Mouse (Mus musculus): Measurements from ENCODE around the gene Gm4450. TPM values are rescaled to one million over a fixed set of nuclear protein-coding genes. Genes with fewer than 3 reads are reported as not detected.
"Not testable (repeated sequence)": the region's sequence is repeated elsewhere in the genome, so short reads cannot be mapped to it uniquely, and the experiment has no call there.

Gene Gm4450
- polyA plus RNA-seq, 2 experiments: not detected

DNA sequence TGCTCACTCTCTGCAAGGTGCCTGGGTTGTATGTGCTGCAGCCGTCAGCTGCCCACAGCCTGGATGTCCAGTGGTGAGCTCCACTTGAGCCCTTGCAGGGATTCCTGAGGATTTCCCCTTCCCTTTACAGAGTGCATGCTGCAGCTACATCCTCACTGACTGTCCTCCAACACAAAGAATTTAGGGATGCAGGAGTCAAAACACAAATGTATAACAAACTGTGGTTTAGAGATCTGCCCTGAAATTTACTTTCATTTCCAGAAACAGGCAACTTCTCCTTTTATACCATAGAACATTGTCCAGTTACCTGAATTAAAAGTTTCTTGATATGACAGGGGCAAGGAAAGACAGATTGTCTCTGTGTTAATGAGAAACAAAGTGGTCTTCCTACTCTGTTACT is 13.0 kb downstream of the Gm4450 start:
- not testable (repeated sequence) for H3K4me3 ChIP-seq (replicated peaks; ENCODE audit: low read length); H3K9me3 ChIP-seq (ENCODE audit: control insufficient read depth, low read length); H3K4me2 ChIP-seq (replicated peaks; ENCODE audit: low read depth, low read length, severe bottlenecking); H3K4me1 ChIP-seq (ENCODE audit: control insufficient read depth, insufficient read depth, low read length); H3K36me3 ChIP-seq (ENCODE audit: control insufficient read depth, insufficient read depth, low read length); H3K9ac ChIP-seq (ENCODE audit: low read depth, low read length, severe bottlenecking); ATAC-seq (ENCODE audit: low FRiP score, low read depth); H3K27me3 ChIP-seq (ENCODE audit: control insufficient read depth, insufficient read depth, low read length); H3K27ac ChIP-seq (replicated peaks; ENCODE audit: low read depth, low read length); DNase-seq (ENCODE audit: low spot score)
- WGBS: no CpG with 5 or more reads among the region's 1 CpGs

- H3K27me3 ChIP-seq (ENCODE audit: control insufficient read depth, insufficient read depth, low read length); H3K9me3 ChIP-seq (ENCODE audit: control insufficient read depth, low read length); H3K4me2 ChIP-seq (replicated peaks; ENCODE audit: low read depth, low read length, severe bottlenecking); H3K27ac ChIP-seq (replicated peaks; ENCODE audit: low read depth, low read length); DNase-seq (ENCODE audit: low spot score); H3K4me1 ChIP-seq (ENCODE audit: control insufficient read depth, insufficient read depth, low read length); H3K36me3 ChIP-seq (ENCODE audit: control insufficient read depth, insufficient read depth, low read length); H3K4me3 ChIP-seq (replicated peaks; ENCODE audit: low read length); H3K9ac ChIP-seq (ENCODE audit: low read depth, low read length, severe bottlenecking); ATAC-seq (ENCODE audit: low FRiP score, low read depth): not testable (repeated sequence)
- 22% methylated on average over 3 of the region's 3 CpGs for WGBS
Observed at GRCm38 (mm10) chr3:98443149-98443779, 13.7 kb downstream of the Gm4450 start.

DNA sequence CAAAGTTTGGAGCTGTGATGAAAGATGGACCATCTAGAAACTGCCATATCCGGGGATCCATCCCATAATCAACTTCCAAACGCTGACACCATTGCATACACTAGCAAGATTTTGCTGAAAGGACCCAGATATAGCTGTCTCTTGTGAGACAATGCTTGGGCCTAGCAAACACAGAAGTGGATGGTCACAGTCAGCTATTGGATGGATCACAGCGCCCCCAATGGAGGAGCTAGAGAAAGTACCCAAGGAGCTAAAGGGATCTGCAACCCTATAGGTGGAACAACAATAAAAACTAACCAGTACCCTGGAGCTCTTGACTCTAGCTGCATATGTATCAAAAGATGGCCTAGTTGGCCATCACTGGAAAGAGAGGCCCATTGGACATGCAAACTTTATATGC is 14.7 kb downstream of the Gm4450 start:
- H3K9ac ChIP-seq (ENCODE audit: low read depth, low read length, severe bottlenecking); DNase-seq (ENCODE audit: low spot score); H3K4me3 ChIP-seq (replicated peaks; ENCODE audit: low read length); H3K27me3 ChIP-seq (ENCODE audit: control insufficient read depth, insufficient read depth, low read length); H3K27ac ChIP-seq (replicated peaks; ENCODE audit: low read depth, low read length); H3K4me1 ChIP-seq (ENCODE audit: control insufficient read depth, insufficient read depth, low read length); H3K36me3 ChIP-seq (ENCODE audit: control insufficient read depth, insufficient read depth, low read length); ATAC-seq (ENCODE audit: low FRiP score, low read depth); H3K9me3 ChIP-seq (ENCODE audit: control insufficient read depth, low read length); H3K4me2 ChIP-seq (replicated peaks; ENCODE audit: low read depth, low read length, severe bottlenecking): not testable (repeated sequence)
- 34% methylated on average over 3 of the region's 3 CpGs for WGBS

DNA sequence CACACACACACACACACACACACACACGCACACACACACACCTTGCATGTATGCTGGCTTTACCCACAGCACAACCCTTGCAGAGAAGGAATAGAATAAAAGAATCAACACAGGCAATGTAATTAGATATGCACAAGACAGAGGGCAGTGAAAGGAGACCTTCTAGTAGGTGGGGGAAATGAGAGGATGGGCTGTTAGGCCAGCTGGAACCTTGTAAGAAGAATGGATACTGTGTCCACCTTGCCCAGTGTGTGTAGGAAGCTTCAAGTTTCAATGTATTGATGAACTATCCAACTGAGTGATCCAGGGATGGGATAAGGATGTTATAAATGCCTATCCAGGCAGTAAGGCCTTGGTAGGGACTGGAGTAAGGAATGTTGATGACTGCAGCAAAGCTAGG is 21.9 kb downstream of the Gm4450 start:
- Histone ChIP-seq H3K36me3 (ENCODE audit: control insufficient read depth, insufficient read depth, low read length) (no peaks in the 10 kb centered on the region), H3K4me2 (replicated peaks; ENCODE audit: low read depth, low read length, severe bottlenecking) (no peak overlapping the region), H3K4me1 (ENCODE audit: control insufficient read depth, insufficient read depth, low read length) (no peaks in the 10 kb centered on the region), H3K27ac (replicated peaks; ENCODE audit: low read depth, low read length) (no peak overlapping the region), H3K4me3 (replicated peaks; ENCODE audit: low read length) (no peak overlapping the region), H3K9me3 (ENCODE audit: control insufficient read depth, low read length) (no peaks in the 10 kb centered on the region), H3K27me3 (ENCODE audit: control insufficient read depth, insufficient read depth, low read length) (no peaks in the 10 kb centered on the region), H3K9ac (ENCODE audit: low read depth, low read length, severe bottlenecking) (no peak overlapping the region)
- no peak for TF ChIP-seq POLR2A (IDR thresholded peaks at IDR 0.05; ENCODE audit: borderline replicate concordance, extremely low read depth, insufficient read depth, insufficient read length)
- ATAC-seq (ENCODE audit: low FRiP score, low read depth) (no peak), DNase-seq (ENCODE audit: low spot score) (no peak)
- WGBS: 81% methylated on average over 1 of the region's 1 CpGs

DNA sequence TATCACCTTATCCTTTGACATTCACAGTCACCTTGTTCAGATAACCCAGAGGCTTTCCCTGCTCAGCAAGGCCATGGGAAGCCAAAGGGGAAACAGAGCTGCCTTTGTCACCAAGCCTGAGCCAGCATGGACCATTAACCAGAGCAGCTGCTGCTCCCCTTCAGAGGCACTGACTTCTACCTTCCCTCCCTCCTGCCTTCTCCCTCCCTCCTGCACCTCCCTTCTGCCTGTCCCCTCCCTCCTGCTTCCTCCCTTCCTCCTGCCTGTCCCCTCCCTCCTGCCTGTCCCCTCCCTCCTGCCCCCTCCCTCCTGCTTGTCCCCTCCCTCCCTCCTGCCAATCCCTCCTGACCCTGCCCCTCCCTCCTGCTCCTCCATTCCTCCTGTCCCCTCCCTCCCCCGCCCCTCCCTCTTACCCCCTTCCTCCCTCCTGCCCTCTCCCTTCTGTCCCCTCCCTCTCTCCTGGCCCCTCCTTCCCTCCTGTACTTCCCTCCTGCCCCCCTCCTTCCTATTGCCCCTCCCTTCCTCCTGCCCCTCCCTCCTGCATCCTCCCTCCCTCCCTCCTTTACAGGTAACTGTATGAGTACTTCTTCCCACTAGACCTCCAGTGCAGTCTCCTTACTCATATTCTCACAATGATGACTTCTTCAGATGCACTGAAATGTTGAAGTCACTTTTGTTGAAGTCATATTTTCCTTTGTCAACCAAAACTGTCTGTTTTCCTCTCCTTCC is 22.7 kb downstream of the Gm4450 start:
- no peak overlapping the region for H3K4me3 ChIP-seq (replicated peaks; ENCODE audit: low read length)
- H3K9ac ChIP-seq (ENCODE audit: low read depth, low read length, severe bottlenecking): no peak overlapping the region
- peaks cover 6% of the 10 kb centered on the region for H3K27me3 ChIP-seq (ENCODE audit: control insufficient read depth, insufficient read depth, low read length)
- no peaks in the 10 kb centered on the region for H3K4me1 ChIP-seq (ENCODE audit: control insufficient read depth, insufficient read depth, low read length)
- ATAC-seq (ENCODE audit: low FRiP score, low read depth): no peak; the same call in 1 of the 2 replicates
- no peak overlapping the region for H3K27ac ChIP-seq (replicated peaks; ENCODE audit: low read depth, low read length)
- H3K9me3 ChIP-seq (ENCODE audit: control insufficient read depth, low read length): no peaks in the 10 kb centered on the region
- 14% methylated on average over 1 of the region's 1 CpGs for WGBS
- H3K36me3 ChIP-seq (ENCODE audit: control insufficient read depth, insufficient read depth, low read length): no peaks in the 10 kb centered on the region
- no peak overlapping the region for H3K4me2 ChIP-seq (replicated peaks; ENCODE audit: low read depth, low read length, severe bottlenecking)
- TF ChIP-seq POLR2A (IDR thresholded peaks at IDR 0.05; ENCODE audit: borderline replicate concordance, extremely low read depth, insufficient read depth, insufficient read length): no peak
- DNase-seq (ENCODE audit: low spot score): no peak
